Mouse (Mus musculus): Measurements from ENCODE around the gene Asxl1. TPM values are rescaled to one million over a fixed set of nuclear protein-coding genes. Genes with fewer than 3 reads are reported as not detected.

The Asxl1 gene
- total and polyA plus RNA-seq, 3 experiments, result 15.2 to 35.5 TPM; not detected in 1

- H3K36me3 ChIP-seq (ENCODE audit: control insufficient read depth in 1 of 2, insufficient read depth in 2 of 2, low read length in 2 of 2), result no peaks in the 10 kb centered on the region; a peak in 1 of 4 replicates
Observed at GRCm38 (mm10) chr2:153318408-153318807, 27.2 kb upstream of the Asxl1 start.

GRCm38 (mm10) chr2:153319036-153319643, 26.5 kb upstream of the Asxl1 start:
- Histone ChIP-seq H3K79me2 (ENCODE audit: control insufficient read depth, insufficient read depth, low read length, poor library complexity) (no peaks in the 10 kb centered on the region), H3K9me3 (replicated peaks; ENCODE audit: insufficient read depth, low read length) (no peaks in the 10 kb centered on the region), H3K27me3 (ENCODE audit: control insufficient read depth in 1 of 2, insufficient read depth in 2 of 2, low read length in 2 of 2) (no peaks in the 10 kb centered on the region), H3K9ac (ENCODE audit: control insufficient read depth, low read depth, low read length, poor library complexity, severe bottlenecking) (no peak overlapping the region), H3K4me1 (ENCODE audit: control insufficient read depth in 1 of 2, insufficient read depth in 2 of 2, low read length in 2 of 2) (no peaks in the 10 kb centered on the region), H3K27ac (ENCODE audit: control insufficient read depth, low read depth, low read length) (no peak overlapping the region), H3K4me3 (ENCODE audit: control insufficient read depth in 1 of 2, insufficient read depth in 1 of 2, low read depth in 2 of 2, low read length in 2 of 2) (no peak overlapping the region), H3K36me3 (ENCODE audit: control insufficient read depth in 1 of 2, insufficient read depth in 2 of 2, low read length in 2 of 2) (peaks cover 0 to 2% of the 10 kb centered on the region in 2 experiments; a peak in 2 of 4 replicates)
- DNase-seq (ENCODE audit: low read depth, low spot score), result no peak
- TF ChIP-seq NELFE (IDR thresholded peaks at IDR 0.05; ENCODE audit: low read depth, low read length) (no peak), USF1 (IDR thresholded peaks at IDR 0.05; ENCODE audit: low read depth, low read length) (no peak), BHLHE40 (IDR thresholded peaks at IDR 0.05; ENCODE audit: borderline replicate concordance, low read depth, low read length) (no peak), MAZ (IDR thresholded peaks at IDR 0.05; ENCODE audit: low read depth, low read length) (no peak), TBP (IDR thresholded peaks at IDR 0.05; ENCODE audit: low read depth, low read length) (no peak), GATA1 (IDR thresholded peaks at IDR 0.05; ENCODE audit: low read depth, low read length) (no peak)

More at GRCm38 (mm10) chr2:153318408-153318807, 27.2 kb upstream of the Asxl1 start:
- no peak overlapping the region for H3K9ac ChIP-seq (ENCODE audit: control insufficient read depth, low read depth, low read length, poor library complexity, severe bottlenecking)
- H3K4me1 ChIP-seq (ENCODE audit: control insufficient read depth in 1 of 2, insufficient read depth in 2 of 2, low read length in 2 of 2), result no peaks in the 10 kb centered on the region
- H3K79me2 ChIP-seq (ENCODE audit: control insufficient read depth, insufficient read depth, low read length, poor library complexity), result no peaks in the 10 kb centered on the region
- H3K9me3 ChIP-seq (replicated peaks; ENCODE audit: insufficient read depth, low read length), result no peaks in the 10 kb centered on the region
- no peak overlapping the region for H3K27ac ChIP-seq (ENCODE audit: control insufficient read depth, low read depth, low read length)
- no peak overlapping the region for H3K4me3 ChIP-seq (ENCODE audit: control insufficient read depth in 1 of 2, insufficient read depth in 1 of 2, low read depth in 2 of 2, low read length in 2 of 2)
- TF ChIP-seq MAFK (IDR thresholded peaks at IDR 0.05; ENCODE audit: borderline replicate concordance, low read depth, low read length), result no peak
- no peak for TF ChIP-seq USF1 (IDR thresholded peaks at IDR 0.05; ENCODE audit: low read depth, low read length)
- TF ChIP-seq JUND (IDR thresholded peaks at IDR 0.05; ENCODE audit: low read depth, low read length), result no peak
- TF ChIP-seq ELF1 (IDR thresholded peaks at IDR 0.05; ENCODE audit: low read depth, low read length), result no peak
- no peak for TF ChIP-seq CHD2 (IDR thresholded peaks at IDR 0.05; ENCODE audit: low read length)
- no peak for DNase-seq (ENCODE audit: low read depth, low spot score)
- H3K27me3 ChIP-seq (ENCODE audit: control insufficient read depth in 1 of 2, insufficient read depth in 2 of 2, low read length in 2 of 2), result no peaks in the 10 kb centered on the region

GRCm38 (mm10) chr2:153325706-153326376, 19.8 kb upstream of the Asxl1 start:
- TF ChIP-seq GABPA (IDR thresholded peaks at IDR 0.05; ENCODE audit: low read depth, low read length), result no peak
- TF ChIP-seq CHD2 (IDR thresholded peaks at IDR 0.05; ENCODE audit: low read length), result no peak
- TF ChIP-seq ZMIZ1 (IDR thresholded peaks at IDR 0.05; ENCODE audit: low read depth, low read length), result no peak
- TF ChIP-seq TAL1 (IDR thresholded peaks at IDR 0.05; ENCODE audit: low read length), result no peak
- TF ChIP-seq CTCF (IDR thresholded peaks at IDR 0.05 in 2 of 3, conservative IDR thresholded peaks at IDR 0.05 in 1 of 3; ENCODE audit: control insufficient read depth in 1 of 3, insufficient read depth in 1 of 3, low read depth in 2 of 3, low read length in 3 of 3, poor library complexity in 1 of 3, severe bottlenecking in 1 of 3), result no peak
- TF ChIP-seq ZKSCAN1 (IDR thresholded peaks at IDR 0.05; ENCODE audit: low read depth, low read length), result no peak
- no peak for TF ChIP-seq NELFE (IDR thresholded peaks at IDR 0.05; ENCODE audit: low read depth, low read length)
- TF ChIP-seq BHLHE40 (IDR thresholded peaks at IDR 0.05; ENCODE audit: borderline replicate concordance, low read depth, low read length), result no peak
- no peaks in the 10 kb centered on the region for H3K79me2 ChIP-seq (ENCODE audit: control insufficient read depth, insufficient read depth, low read length, poor library complexity)
- no peak overlapping the region for H3K4me3 ChIP-seq (ENCODE audit: control insufficient read depth in 1 of 2, insufficient read depth in 1 of 2, low read depth in 2 of 2, low read length in 2 of 2)
- DNase-seq (ENCODE audit: low read depth, low spot score), result no peak
- no peaks in the 10 kb centered on the region for H3K9me3 ChIP-seq (replicated peaks; ENCODE audit: insufficient read depth, low read length)
- H3K9ac ChIP-seq (ENCODE audit: control insufficient read depth, low read depth, low read length, poor library complexity, severe bottlenecking), result no peak overlapping the region
- H3K27ac ChIP-seq (ENCODE audit: control insufficient read depth, low read depth, low read length), result no peak overlapping the region
- H3K27me3 ChIP-seq (ENCODE audit: control insufficient read depth in 1 of 2, insufficient read depth in 2 of 2, low read length in 2 of 2), result no peaks in the 10 kb centered on the region
- H3K36me3 ChIP-seq (ENCODE audit: control insufficient read depth in 1 of 2, insufficient read depth in 2 of 2, low read length in 2 of 2), result peaks cover 0 to 4% of the 10 kb centered on the region in 2 experiments; a peak in 2 of 4 replicates
- H3K4me1 ChIP-seq (ENCODE audit: control insufficient read depth in 1 of 2, insufficient read depth in 2 of 2, low read length in 2 of 2), result no peaks in the 10 kb centered on the region

All from MEL (cell line).